Mouse (Mus musculus) gastrocnemius, postnatal 36 days (tissue): ENCODE results near the gene Cd44. TPM values are rescaled to one million over a fixed set of nuclear protein-coding genes. Genes with fewer than 3 reads are reported as not detected.

Experiments used
- DNase-seq, 2 experiments: peaks; one replicate each; pipeline ENCODE4 v3.0.0; 2022
- intact Hi-C: fragments of 180-260 bp; cut with DNase I; formaldehyde crosslinking; loops from one replicate; pipeline ENCODE4 v1.15.1; 2025
- total RNA-seq, 2 experiments: library from RNA; stranded (reverse); gene quantifications; 2 replicates each; pipeline ENCODE4 v1.2.3; 2021

The Cd44 gene
- total RNA-seq, 2 experiments from 2014 or later: 5.3 to 6.0 TPM

- intact Hi-C loops: no loop called here
- DNase-seq: no peak
These were observed 25.3 kb downstream of the Cd44 start for GRCm38 (mm10) chr2:102876141-102876540.

GRCm38 (mm10) chr2:102873848-102874247, 27.6 kb downstream of the Cd44 start:
- no peak for DNase-seq

GRCm38 (mm10) chr2:102873194-102873593, 28.3 kb downstream of the Cd44 start:
- intact Hi-C loops: no loop called here
- no peak for DNase-seq

More at GRCm38 (mm10) chr2:102873848-102874247, 27.6 kb downstream of the Cd44 start:
- intact Hi-C loops: no loop called here

- intact Hi-C loops: no loop called here
- no peak for DNase-seq
These were observed 29.0 kb downstream of the Cd44 start for GRCm38 (mm10) chr2:102872436-102872835.

- intact Hi-C loops: no loop called here
- no peak for DNase-seq
These were observed 33.0 kb downstream of the Cd44 start for GRCm38 (mm10) chr2:102868444-102868843.

- DNase-seq: no peak
- intact Hi-C loops: no loop called here
These were observed 33.9 kb downstream of the Cd44 start for GRCm38 (mm10) chr2:102867396-102868088.

- intact Hi-C loops: no loop called here
- no peak for DNase-seq
These were observed 34.9 kb downstream of the Cd44 start for GRCm38 (mm10) chr2:102866594-102866993.

DNA sequence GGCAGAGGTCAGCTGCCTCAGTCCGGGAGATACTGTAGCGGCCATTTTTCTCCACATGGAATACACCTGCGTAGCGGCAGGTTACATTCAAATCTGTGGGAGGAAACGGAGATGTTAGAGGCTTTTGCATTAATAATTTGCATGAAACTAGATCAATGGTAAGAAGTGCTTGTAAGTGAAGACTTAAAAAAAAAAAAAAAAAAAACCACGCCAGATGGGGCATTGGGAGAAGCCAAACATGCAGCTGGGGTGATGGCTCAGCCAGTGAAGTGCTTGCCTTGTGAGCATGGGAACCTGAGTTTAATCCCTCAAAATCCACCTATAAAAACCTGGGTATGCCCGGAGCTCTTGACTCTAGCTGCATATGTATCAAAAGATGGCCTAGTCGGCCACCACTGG, 36.1 kb downstream of the Cd44 start:
- intact Hi-C loops: no loop called here

GRCm38 (mm10) chr2:102864695-102865353, 36.6 kb downstream of the Cd44 start:
- intact Hi-C loops: no loop called here
- DNase-seq: no peak

More for the DNA sequence above, 36.1 kb downstream of the Cd44 start:
- no peak for DNase-seq

- no peak for DNase-seq
These were observed 37.4 kb downstream of the Cd44 start for GRCm38 (mm10) chr2:102864036-102864435.

GRCm38 (mm10) chr2:102863583-102863982, 37.9 kb downstream of the Cd44 start:
- no peak for DNase-seq
- intact Hi-C loops: no loop called here

More at GRCm38 (mm10) chr2:102864036-102864435, 37.4 kb downstream of the Cd44 start:
- intact Hi-C loops: no loop called here

DNA sequence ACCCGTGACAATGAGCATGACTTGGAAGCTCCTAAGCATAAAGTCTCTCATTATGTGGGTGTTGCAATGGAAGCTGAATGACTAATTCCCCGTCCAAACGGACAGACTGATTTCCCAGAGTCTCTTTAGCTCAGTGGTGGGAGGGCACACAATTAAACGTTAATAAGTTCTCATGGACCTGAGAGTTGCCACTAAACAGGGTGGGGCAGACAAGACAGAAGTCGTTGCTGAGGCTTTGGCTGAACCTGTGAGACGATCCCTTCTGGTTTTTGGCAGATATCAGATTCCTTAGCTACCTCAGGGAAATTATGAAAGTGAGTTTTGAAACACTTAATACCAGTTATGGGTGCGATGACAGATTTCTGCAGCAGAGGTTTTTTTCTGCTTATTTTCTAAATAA, 38.8 kb downstream of the Cd44 start:
- DNase-seq: no peak
- intact Hi-C loops: no loop called here

DNA sequence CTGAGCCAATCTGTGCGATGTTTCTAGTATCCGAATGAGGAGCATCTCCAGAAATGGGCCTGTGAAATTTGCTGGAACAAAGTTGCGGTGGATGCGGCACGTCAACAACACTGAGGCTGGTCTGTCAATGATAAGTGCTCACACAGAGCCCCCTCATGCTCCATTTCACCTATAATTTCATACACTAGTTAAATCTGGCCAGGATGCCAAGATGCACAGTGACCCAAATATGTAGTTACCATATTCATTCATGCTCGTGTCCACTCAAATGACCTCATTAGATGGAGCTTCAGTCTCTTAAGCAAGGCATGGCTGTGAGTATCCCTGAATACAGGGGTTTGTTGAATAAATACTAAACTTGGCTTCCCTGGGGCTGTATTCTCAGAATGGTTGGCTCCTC, 43.2 kb downstream of the Cd44 start:
- DNase-seq: no peak
- intact Hi-C loops: no loop called here

DNA sequence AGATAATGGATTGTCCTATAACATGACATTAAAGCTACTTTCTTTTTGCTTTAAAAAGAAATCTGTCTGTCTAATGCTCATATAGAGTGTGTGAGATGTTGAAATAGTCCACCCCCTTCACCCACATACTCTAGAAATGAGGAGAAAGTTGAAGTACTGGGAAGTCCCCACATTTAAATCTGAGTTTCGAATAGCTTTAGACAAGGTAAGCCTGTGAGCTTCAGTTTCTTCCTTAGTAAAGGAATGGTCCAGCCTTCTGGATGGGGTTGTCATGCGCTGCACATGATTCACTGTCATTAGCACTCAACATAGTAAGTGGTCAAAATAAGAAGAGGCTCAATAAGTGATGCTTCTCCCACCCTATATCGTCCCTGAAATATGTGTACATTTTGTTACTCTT, 48.2 kb downstream of the Cd44 start:
- intact Hi-C loops: no loop called here
- no peak for DNase-seq

DNA sequence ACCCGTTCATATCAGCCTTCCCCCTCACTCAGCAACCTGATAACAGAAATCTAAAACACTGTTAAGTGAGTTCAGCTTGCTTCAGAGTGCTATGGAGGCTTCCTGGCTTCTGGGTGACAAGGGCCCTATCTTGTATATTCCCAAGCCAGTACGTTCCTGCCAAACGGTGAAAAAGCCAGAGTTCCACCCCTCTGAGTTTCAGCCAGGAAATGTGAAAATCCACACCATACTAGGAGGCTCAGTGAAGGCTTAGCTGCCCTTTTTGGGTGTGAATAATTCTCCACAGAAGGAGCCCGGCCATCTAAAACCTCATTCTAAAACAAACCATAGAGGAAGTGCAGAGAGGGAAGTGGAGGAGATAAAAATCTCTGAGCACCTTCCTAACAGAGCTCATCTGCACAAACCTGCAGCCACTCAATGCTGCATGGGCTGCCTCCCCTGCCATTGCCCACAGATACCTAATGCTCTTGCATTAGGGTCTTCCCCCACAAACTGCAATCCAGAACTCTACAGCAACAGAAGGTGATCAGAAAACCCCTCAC, 49.5 kb downstream of the Cd44 start:
- DNase-seq: no peak
- intact Hi-C loops: no loop called here

DNA sequence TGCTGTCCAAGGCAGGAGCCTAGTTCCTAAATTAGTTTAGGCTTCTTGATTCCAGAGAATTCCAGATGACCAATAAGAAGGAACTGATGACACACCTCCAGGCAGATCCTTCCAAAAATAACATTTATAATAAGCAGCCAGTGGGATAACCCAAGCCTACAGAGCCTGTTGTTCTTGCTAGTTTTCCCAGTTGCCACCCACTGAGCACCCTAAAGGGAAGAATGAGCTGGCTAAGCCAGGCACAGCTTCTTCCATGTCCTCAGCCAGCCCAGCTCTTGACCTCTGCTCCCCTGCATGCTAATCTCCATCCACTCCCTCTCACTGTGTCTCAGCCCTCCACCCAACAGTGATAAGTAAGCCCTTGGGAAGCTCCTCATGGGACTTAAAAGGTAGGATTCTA, 51.4 kb downstream of the Cd44 start:
- no peak for DNase-seq
- intact Hi-C loops: no loop called here

GRCm38 (mm10) chr2:102848811-102849433, 52.5 kb downstream of the Cd44 start:
- no peak for DNase-seq
- intact Hi-C loops: no loop called here

DNA sequence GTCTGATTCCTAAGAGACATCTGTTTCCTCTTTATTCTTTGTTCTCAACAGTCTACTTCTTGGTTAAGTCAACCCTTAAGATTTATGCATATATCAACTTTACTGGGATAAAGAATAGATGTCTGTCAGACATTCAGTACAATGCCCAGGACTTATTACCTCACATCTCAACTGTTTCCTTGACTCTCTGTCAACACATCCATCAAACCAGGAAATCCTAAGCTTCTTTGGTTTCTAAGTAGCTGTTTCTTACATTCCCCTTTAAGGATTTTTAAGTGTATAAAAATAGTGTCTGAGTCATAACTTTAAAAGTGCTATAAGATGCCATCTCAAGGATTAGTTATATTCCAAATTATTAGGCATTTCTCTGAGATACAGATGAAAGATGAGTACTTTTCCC, 60.2 kb downstream of the Cd44 start:
- DNase-seq: no peak
- intact Hi-C loops: no loop called here

- intact Hi-C loops: no loop called here
- DNase-seq: no peak
These were observed 63.3 kb downstream of the Cd44 start for GRCm38 (mm10) chr2:102838179-102838578.

DNA sequence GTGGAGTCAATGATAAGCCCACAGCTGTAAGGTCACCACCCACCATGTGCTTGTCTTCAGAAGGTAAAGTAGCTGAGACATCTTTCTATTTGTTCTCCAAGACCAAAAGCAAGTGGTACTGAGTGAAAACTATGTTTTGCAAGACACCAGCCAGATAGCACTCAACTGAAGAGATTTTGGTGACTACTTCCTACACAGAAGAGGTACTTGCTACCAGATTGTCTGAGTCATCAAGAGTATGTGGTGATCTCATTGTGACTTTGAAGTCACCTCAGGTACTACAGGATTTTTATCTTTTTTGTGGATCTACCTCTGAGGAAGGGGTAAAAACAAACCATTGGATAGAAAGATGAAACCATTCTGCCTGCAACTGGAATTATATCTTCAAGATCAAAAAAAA, 69.9 kb downstream of the Cd44 start:
- intact Hi-C loops: no loop called here
- DNase-seq: no peak

GRCm38 (mm10) chr2:102829201-102829600, 72.3 kb downstream of the Cd44 start:
- intact Hi-C loops: no loop called here
- peak in 1 of 2 experiments; percentile 55 for DNase-seq
